In genomic region chr10:128895952-128896693, GRCm38 (mm10) we compare ENCODE assay signal across 7 mouse cellular contexts. TPM values are rescaled to one million over a fixed set of nuclear protein-coding genes. Genes with fewer than 3 reads are reported as not detected.
A peak's percentile ranks its signal among the peaks of the same experiment; 100 is the strongest.
DNase-seq lines count a peak whose midpoint lies in the region; ATAC-seq and TF ChIP-seq lines count a peak whose summit lies in the region.

No protein-coding gene starts in this region.

- no peaks in the 10 kb centered on the region; the same call in 1 of the 2 replicates for H3K36me3 ChIP-seq in lung, postnatal 0 days (ENCODE audit: insufficient read depth, low read length)
- H3K36me3 ChIP-seq in forebrain, embryonic 11.5 days (ENCODE audit: control insufficient read depth, insufficient read depth, low read length), result no peaks in the 10 kb centered on the region
- no peaks in the 10 kb centered on the region for H3K36me3 ChIP-seq in hindbrain, embryonic 16.5 days (ENCODE audit: control insufficient read depth, insufficient read depth, low read length)
- no peaks in the 10 kb centered on the region for H3K36me3 ChIP-seq in stomach, embryonic 15.5 days

- peaks cover 2% of the 10 kb centered on the region; the same call in 1 of the 2 replicates for H3K4me1 ChIP-seq in lung, postnatal 0 days (ENCODE audit: insufficient read depth, low read depth, low read length)
- H3K4me1 ChIP-seq in forebrain, embryonic 11.5 days (replicated peaks; ENCODE audit: control insufficient read depth, insufficient read depth, low read length), result peaks cover 5% of the 10 kb centered on the region; the same call in 1 of the 2 replicates
- peaks cover 7% of the 10 kb centered on the region for H3K4me1 ChIP-seq in hindbrain, embryonic 16.5 days (ENCODE audit: control insufficient read depth, insufficient read depth, low read depth, low read length)
- H3K4me1 ChIP-seq in stomach, embryonic 15.5 days, result peaks cover 12% of the 10 kb centered on the region; the same call in 1 of the 2 replicates

- no peak for TF ChIP-seq EP300 in lung, postnatal 0 days (IDR thresholded peaks at IDR 0.05)

- ATAC-seq in lung, postnatal 0 days, result peak; percentile 20; the same call in 1 of the 2 replicates
- no peak; the same call in 1 of the 2 replicates for ATAC-seq in forebrain, embryonic 11.5 days (replicated peaks; ENCODE audit: low FRiP score)
- ATAC-seq in hindbrain, embryonic 16.5 days, result peak; percentile 76
- no peak for ATAC-seq in stomach, embryonic 15.5 days (ENCODE audit: insufficient read depth, low FRiP score, low read depth)

- no peaks in the 10 kb centered on the region for H3K9me3 ChIP-seq in lung, postnatal 0 days (ENCODE audit: low read length)
- H3K9me3 ChIP-seq in forebrain, embryonic 11.5 days (ENCODE audit: control insufficient read depth, low read length), result no peaks in the 10 kb centered on the region
- no peaks in the 10 kb centered on the region for H3K9me3 ChIP-seq in hindbrain, embryonic 16.5 days (ENCODE audit: control insufficient read depth, low read length)
- no peaks in the 10 kb centered on the region for H3K9me3 ChIP-seq in stomach, embryonic 15.5 days

- 6% methylated on average over 17 of the region's 17 CpGs for WGBS in lung, postnatal 0 days
- WGBS in forebrain, embryonic 11.5 days, result 2% methylated on average over 17 of the region's 17 CpGs
- WGBS in hindbrain, embryonic 16.5 days, result 2% methylated on average over 17 of the region's 17 CpGs
- WGBS in stomach, embryonic 15.5 days, result 8% methylated on average over 17 of the region's 17 CpGs

- peak; percentile 36 for DNase-seq in lung, postnatal 0 days (ENCODE audit: low spot score)
- no peak for DNase-seq in lung, postnatal 36 days
- DNase-seq in forebrain, embryonic 11.5 days (ENCODE audit: low spot score), result peak; percentile 57
- DNase-seq in left cerebral cortex, postnatal 4 days, result peak; percentile 88
- no peak for DNase-seq in embryo, embryonic 10 days (ENCODE audit: low spot score)

- H3K4me3 ChIP-seq in lung, postnatal 0 days (ENCODE audit: low read depth, low read length), result no peak overlapping the region
- no peak overlapping the region for H3K4me3 ChIP-seq in forebrain, embryonic 11.5 days (ENCODE audit: low read depth, low read length)
- peak overlapping the region; percentile 19 for H3K4me3 ChIP-seq in hindbrain, embryonic 16.5 days (ENCODE audit: low read length)
- no peak overlapping the region for H3K4me3 ChIP-seq in stomach, embryonic 15.5 days (replicated peaks)

- peaks cover 13% of the 10 kb centered on the region for H3K27me3 ChIP-seq in lung, postnatal 0 days (replicated peaks; ENCODE audit: insufficient read depth, low read length)
- peaks cover 7% of the 10 kb centered on the region for H3K27me3 ChIP-seq in forebrain, embryonic 11.5 days (ENCODE audit: control insufficient read depth, insufficient read depth, low read length)
- H3K27me3 ChIP-seq in hindbrain, embryonic 16.5 days (replicated peaks; ENCODE audit: control insufficient read depth, insufficient read depth, low read length), result no peaks in the 10 kb centered on the region
- peaks cover 9% of the 10 kb centered on the region for H3K27me3 ChIP-seq in stomach, embryonic 15.5 days (replicated peaks)

- TF ChIP-seq CTCF in lung, postnatal 0 days (IDR thresholded peaks at IDR 0.05), result no peak

- H3K4me2 ChIP-seq in lung, postnatal 0 days (replicated peaks; ENCODE audit: low read depth, low read length), result peak overlapping the region; percentile 40
- H3K4me2 ChIP-seq in forebrain, embryonic 11.5 days (ENCODE audit: low read depth, low read length, severe bottlenecking), result 0 out of 2 replicates have a peak overlapping the region, but pooled peaks have one; percentile 18
- H3K4me2 ChIP-seq in hindbrain, embryonic 16.5 days (ENCODE audit: low read length), result peak overlapping the region; percentile 44
- peak overlapping the region; percentile 28 for H3K4me2 ChIP-seq in stomach, embryonic 15.5 days

- H3K27ac ChIP-seq in lung, postnatal 0 days (ENCODE audit: low read length), result no peak overlapping the region
- H3K27ac ChIP-seq in forebrain, embryonic 11.5 days (ENCODE audit: low read depth, low read length), result no peak overlapping the region
- peak overlapping the region; percentile 57; the same call in 1 of the 2 replicates for H3K27ac ChIP-seq in hindbrain, embryonic 16.5 days (ENCODE audit: low read depth, low read length)
- H3K27ac ChIP-seq in stomach, embryonic 15.5 days, result no peak overlapping the region

- H3K9ac ChIP-seq in lung, postnatal 0 days (replicated peaks; ENCODE audit: low read depth), result no peak overlapping the region
- no peak overlapping the region for H3K9ac ChIP-seq in forebrain, embryonic 11.5 days (ENCODE audit: low read length)
- no peak overlapping the region for H3K9ac ChIP-seq in hindbrain, embryonic 16.5 days (ENCODE audit: low read depth, low read length)
- no peak overlapping the region for H3K9ac ChIP-seq in stomach, embryonic 15.5 days

- intact Hi-C loops in left cerebral cortex, postnatal 4 days (cut with DNase I), result no loop called here

RNA-seq across cellular contexts. Expression of gene Gdf11, which starts 4.6 kb away (rescaled TPM):
- 1.6 and 2.1 TPM in 2 replicates for polyA plus RNA-seq in lung, postnatal 0 days (2015; fragmentation: Nextera tagmentation; extraction: Ambion mirVana)
- polyA plus RNA-seq in forebrain, embryonic 11.5 days (2014; fragmentation: Nextera tagmentation; extraction: Ambion mirVana), result 10.5 and 11.7 TPM in 2 replicates
- polyA plus RNA-seq in hindbrain, embryonic 16.5 days (2015; fragmentation: Nextera tagmentation; extraction: Ambion mirVana), result 5.8 and 6.5 TPM in 2 replicates
- total RNA-seq in left cerebral cortex, postnatal 4 days (2021), result 10 to 100 TPM; 18.8 to 20.1 TPM
- 4.4 and 4.7 TPM in 2 replicates for polyA plus RNA-seq in stomach, embryonic 15.5 days (2015; fragmentation: Nextera tagmentation; extraction: Ambion mirVana)

RNA-seq across cellular contexts. Expression of gene Cd63, which starts 4.7 kb away (rescaled TPM):
- polyA plus RNA-seq in lung, postnatal 0 days (2015; fragmentation: Nextera tagmentation; extraction: Ambion mirVana), result 761 and 764 TPM in 2 replicates
- 144 and 151 TPM in 2 replicates for polyA plus RNA-seq in forebrain, embryonic 11.5 days (2014; fragmentation: Nextera tagmentation; extraction: Ambion mirVana)
- polyA plus RNA-seq in hindbrain, embryonic 16.5 days (2015; fragmentation: Nextera tagmentation; extraction: Ambion mirVana), result 322 and 343 TPM in 2 replicates
- total RNA-seq in left cerebral cortex, postnatal 4 days (2021), result 10 to 100 TPM; 52.7 to 64.3 TPM
- polyA plus RNA-seq in stomach, embryonic 15.5 days (2015; fragmentation: Nextera tagmentation; extraction: Ambion mirVana), result 693 and 758 TPM in 2 replicates

RNA-seq across cellular contexts. Expression of gene Rdh5, which starts 26.6 kb away (rescaled TPM):
- polyA plus RNA-seq in lung, postnatal 0 days (2015; fragmentation: Nextera tagmentation; extraction: Ambion mirVana), result 13.2 and 16.7 TPM in 2 replicates
- 12.3 and 12.6 TPM in 2 replicates for polyA plus RNA-seq in forebrain, embryonic 11.5 days (2014; fragmentation: Nextera tagmentation; extraction: Ambion mirVana)
- polyA plus RNA-seq in hindbrain, embryonic 16.5 days (2015; fragmentation: Nextera tagmentation; extraction: Ambion mirVana), result 29.6 and 30.0 TPM in 2 replicates
- total RNA-seq in left cerebral cortex, postnatal 4 days (2021), result 1 to 10 TPM; 5.4 to 6.1 TPM
- polyA plus RNA-seq in stomach, embryonic 15.5 days (2015; fragmentation: Nextera tagmentation; extraction: Ambion mirVana), result 12.9 and 15.0 TPM in 2 replicates

RNA-seq across cellular contexts. Expression of gene Bloc1s1, which starts 27.7 kb away (rescaled TPM):
- 228 and 243 TPM in 2 replicates for polyA plus RNA-seq in lung, postnatal 0 days (2015; fragmentation: Nextera tagmentation; extraction: Ambion mirVana)
- polyA plus RNA-seq in forebrain, embryonic 11.5 days (2014; fragmentation: Nextera tagmentation; extraction: Ambion mirVana), result 191 and 202 TPM in 2 replicates
- 247 and 278 TPM in 2 replicates for polyA plus RNA-seq in hindbrain, embryonic 16.5 days (2015; fragmentation: Nextera tagmentation; extraction: Ambion mirVana)
- 10 to 100 TPM; 90.7 to 91.9 TPM for total RNA-seq in left cerebral cortex, postnatal 4 days (2021)
- polyA plus RNA-seq in stomach, embryonic 15.5 days (2015; fragmentation: Nextera tagmentation; extraction: Ambion mirVana), result 190 and 208 TPM in 2 replicates

RNA-seq across cellular contexts. Expression of gene Itga7, which starts 37.5 kb away (rescaled TPM):
- polyA plus RNA-seq in lung, postnatal 0 days (2015; fragmentation: Nextera tagmentation; extraction: Ambion mirVana), result 14.6 and 20.7 TPM in 2 replicates
- polyA plus RNA-seq in forebrain, embryonic 11.5 days (2014; fragmentation: Nextera tagmentation; extraction: Ambion mirVana), result 0.65 and 0.69 TPM in 2 replicates
- 12.7 and 12.8 TPM in 2 replicates for polyA plus RNA-seq in hindbrain, embryonic 16.5 days (2015; fragmentation: Nextera tagmentation; extraction: Ambion mirVana)
- total RNA-seq in left cerebral cortex, postnatal 4 days (2021), result 1 to 10 TPM; 8.9 to 9.1 TPM
- 5.2 and 5.7 TPM in 2 replicates for polyA plus RNA-seq in stomach, embryonic 15.5 days (2015; fragmentation: Nextera tagmentation; extraction: Ambion mirVana)

Comparison
In these comparisons a context has a peak if more than half of its experiments do, and no peak if none do; other contexts are left out.
1. DNase-seq: peak in lung, postnatal 0 days (single experiment), forebrain, embryonic 11.5 days (single experiment) and left cerebral cortex, postnatal 4 days (single experiment); none in lung, postnatal 36 days (single experiment) and embryo, embryonic 10 days (single experiment).
2. ATAC-seq: peak in lung, postnatal 0 days (single experiment) and hindbrain, embryonic 16.5 days (single experiment); none in forebrain, embryonic 11.5 days (single experiment) and stomach, embryonic 15.5 days (single experiment).
3. Peak in every context shown above with its lines, with median percentiles within 50 percentile points of each other: H3K4me2 ChIP-seq.